Mouse (Mus musculus) cerebellum, adult 2 months (tissue): ENCODE results near the gene Ankef1. TPM values are rescaled to one million over a fixed set of nuclear protein-coding genes. Genes with fewer than 3 reads are reported as not detected.

Experiments
- DNase-seq, 2 experiments: peaks; one replicate each; pipeline ENCODE4 v3.0.0; 2021
- H3K27ac ChIP-seq: fragments of 200-500 bp; 2 replicates; pipeline ENCODE4 v1.5.1; 2012; ENCODE audit warnings: low read length, control low read depth, inconsistent platforms; ENCODE audit not compliant: insufficient read depth
- H3K27me3 ChIP-seq: fragments of 200-500 bp; 2 replicates; pipeline ENCODE4 v1.6.1; 2012; ENCODE audit warnings: inconsistent platforms, mild to moderate bottlenecking, low read length, moderate library complexity; ENCODE audit not compliant: control insufficient read depth, insufficient read depth
- H3K4me1 ChIP-seq: fragments of 200-500 bp; 2 replicates; pipeline ENCODE4 v1.6.1; 2011; ENCODE audit warnings: low read length; ENCODE audit not compliant: control insufficient read depth, insufficient read depth
- H3K4me3 ChIP-seq: fragments of 200-500 bp; replicated peaks from 2 replicates; pipeline ENCODE3; 2011; ENCODE audit warnings: mild to moderate bottlenecking, low read depth, low read length, control low read depth; ENCODE audit not compliant: insufficient read depth
- CTCF ChIP-seq: fragments of 200-500 bp; IDR thresholded peaks from 2 replicates; pipeline ENCODE4 v1.5.1; 2011; ENCODE audit warnings: low read depth, mild to moderate bottlenecking, control low read depth, low read length, moderate library complexity, borderline replicate concordance; ENCODE audit not compliant: insufficient read depth
- POLR2A ChIP-seq: fragments of 200-500 bp; IDR thresholded peaks from 2 replicates; pipeline ENCODE4 v1.6.1; 2011; ENCODE audit warnings: low read length, control low read depth, borderline replicate concordance; ENCODE audit not compliant: insufficient read depth
- WGBS: fragments of 180-500 bp; shearing (Covaris S2); methylation state at CpG from one replicate; pipeline ENCODE4 v1.1.7; 2018; 5-methylcytosine and 5-hydroxymethylcytosine counted together
- polyA plus RNA-seq: library from polyadenylated mRNA; depleted of rRNA; stranded (reverse); fragments of >200 nt; gene quantifications from 2 replicates; pipeline ENCODE4 v1.2.3, GENCODE M21; 2012

Gene Ankef1
- polyA plus RNA-seq, 1 experiment, result 0.69 TPM

- Histone ChIP-seq H3K27me3 (no peaks in the 10 kb centered on the region), H3K4me3 (peak overlapping the region; percentile 31), H3K4me1 (peaks cover 5% of the 10 kb centered on the region; the same call in 1 of the 2 replicates), H3K27ac (peak overlapping the region; percentile 48; the same call in 1 of the 2 replicates)
- under 1% methylated on average over 23 of the region's 23 CpGs for WGBS
- peak; percentile 91 to 95 for DNase-seq
- TF ChIP-seq POLR2A (0 out of 2 replicates have a peak, but pooled peaks have one; percentile 37), CTCF (no peak)
Measured at GRCm38 (mm10) chr2:136532033-136532432, 30.3 kb downstream of the Ankef1 start.

- H3K27me3 ChIP-seq, result no peaks in the 10 kb centered on the region
- no peak overlapping the region for H3K4me3 ChIP-seq
- TF ChIP-seq CTCF (no peak), POLR2A (no peak)
- WGBS, result 77% methylated on average over 5 of the region's 5 CpGs
- DNase-seq, result no peak
- H3K4me1 ChIP-seq, result no peaks in the 10 kb centered on the region
- no peak overlapping the region for H3K27ac ChIP-seq
Measured at GRCm38 (mm10) chr2:136558020-136558419, 56.3 kb downstream of the Ankef1 start.

GRCm38 (mm10) chr2:136562336-136562735 lies 60.6 kb downstream of the Ankef1 start:
- Histone ChIP-seq H3K4me3 (no peak overlapping the region), H3K27ac (no peak overlapping the region), H3K27me3 (no peaks in the 10 kb centered on the region), H3K4me1 (no peaks in the 10 kb centered on the region)
- TF ChIP-seq POLR2A (no peak), CTCF (no peak)
- WGBS, result 78% methylated on average over 1 of the region's 1 CpGs
- DNase-seq, result no peak

- WGBS, result 75% methylated on average over 2 of the region's 2 CpGs
- DNase-seq, result no peak
- H3K27me3 ChIP-seq, result no peaks in the 10 kb centered on the region
- no peaks in the 10 kb centered on the region for H3K4me1 ChIP-seq
- H3K4me3 ChIP-seq, result no peak overlapping the region
- no peak for TF ChIP-seq POLR2A
- no peak for TF ChIP-seq CTCF
- H3K27ac ChIP-seq, result no peak overlapping the region
Measured at GRCm38 (mm10) chr2:136570856-136571255, 69.1 kb downstream of the Ankef1 start.

- Histone ChIP-seq H3K4me1 (no peaks in the 10 kb centered on the region), H3K4me3 (no peak overlapping the region), H3K27me3 (no peaks in the 10 kb centered on the region), H3K27ac (no peak overlapping the region)
- DNase-seq, result no peak
- TF ChIP-seq POLR2A (no peak), CTCF (no peak)
- 59% methylated on average over 2 of the region's 2 CpGs for WGBS
Measured at GRCm38 (mm10) chr2:136582762-136583161, 81.1 kb downstream of the Ankef1 start.

GRCm38 (mm10) chr2:136588811-136589210 lies 87.1 kb downstream of the Ankef1 start:
- TF ChIP-seq CTCF (no peak), POLR2A (no peak)
- 9% methylated on average over 2 of the region's 2 CpGs for WGBS
- H3K27ac ChIP-seq, result no peak overlapping the region
- DNase-seq, result peak in 1 of 2 experiments; percentile 50
- no peaks in the 10 kb centered on the region for H3K27me3 ChIP-seq
- H3K4me3 ChIP-seq, result no peak overlapping the region
- H3K4me1 ChIP-seq, result no peaks in the 10 kb centered on the region; the same call in 1 of the 2 replicates

- Histone ChIP-seq H3K27ac (no peak overlapping the region), H3K27me3 (no peaks in the 10 kb centered on the region), H3K4me3 (no peak overlapping the region), H3K4me1 (peaks cover 6% of the 10 kb centered on the region; the same call in 1 of the 2 replicates)
- peak; percentile 57 to 69 for DNase-seq
- TF ChIP-seq POLR2A, result no peak
- TF ChIP-seq CTCF, result peak; percentile 69
- WGBS, result 42% methylated on average over 3 of the region's 3 CpGs
Measured at GRCm38 (mm10) chr2:136596451-136596850, 94.7 kb downstream of the Ankef1 start.

GRCm38 (mm10) chr2:136598743-136599142 lies 97.0 kb downstream of the Ankef1 start:
- WGBS, result 48% methylated on average over 6 of the region's 6 CpGs
- peak; percentile 27 to 51 for DNase-seq
- TF ChIP-seq POLR2A, result no peak
- no peak for TF ChIP-seq CTCF
- H3K4me1 ChIP-seq, result peaks cover 6% of the 10 kb centered on the region; the same call in 1 of the 2 replicates
- no peaks in the 10 kb centered on the region for H3K27me3 ChIP-seq
- H3K27ac ChIP-seq, result no peak overlapping the region; the same call in 1 of the 2 replicates
- no peak overlapping the region for H3K4me3 ChIP-seq
